Mouse (Mus musculus) CH12.LX (cell line): ENCODE measurements around the gene Exoc6b. TPM values are rescaled to one million over a fixed set of nuclear protein-coding genes. Genes with fewer than 3 reads are reported as not detected.

Source experiments
- DNase-seq: peaks from one replicate; pipeline ENCODE4 v3.0.0-alpha.2; 2013; ENCODE audit errors: extremely low read depth
- H3K27ac ChIP-seq: 2 replicates; pipeline ENCODE4 v1.5.1; 2012; ENCODE audit warnings: low read depth, mild to moderate bottlenecking, control low read depth, moderate library complexity; ENCODE audit not compliant: insufficient read depth
- H3K27me3 ChIP-seq: replicated peaks from 2 replicates; pipeline ENCODE3; 2012; ENCODE audit warnings: inconsistent platforms
- H3K36me3 ChIP-seq, 2 experiments: replicated peaks in 1 of 2; 2 replicates each; pipeline versions ENCODE3 to v1.6.1; 2012; ENCODE audit warnings: inconsistent platforms in 1 of 2, low read length in 1 of 2, mild to moderate bottlenecking in 1 of 2, mixed read lengths in 1 of 2, moderate library complexity in 1 of 2; ENCODE audit not compliant: control insufficient read depth in 1 of 2, insufficient read depth in 1 of 2
- H3K4me1 ChIP-seq, 2 experiments: 2 replicates each; pipeline ENCODE4 v1.6.1; 2012; ENCODE audit warnings: inconsistent platforms in 1 of 2, moderate library complexity in 1 of 2; ENCODE audit not compliant: insufficient read depth in 2 of 2, control insufficient read depth in 1 of 2
- H3K4me2 ChIP-seq: 2 replicates; pipeline ENCODE4 v1.6.1; 2012; ENCODE audit warnings: low read depth, mild to moderate bottlenecking, control low read depth; ENCODE audit not compliant: poor library complexity, insufficient read depth, severe bottlenecking
- H3K4me3 ChIP-seq, 3 experiments: fragments of 150-350 bp in 1 of 3; sonication (generic) in 1 of 3; replicated peaks in 1 of 3; 2 replicates each; pipeline versions ENCODE3 to v1.5.1; 2011 to 2012; ENCODE audit warnings: low read depth in 2 of 3, low read length in 2 of 3, mild to moderate bottlenecking in 2 of 3, moderate library complexity in 2 of 3, control low read depth in 1 of 3, improper control_type of control experiment in 1 of 3, inconsistent platforms in 1 of 3, mixed read lengths in 1 of 3; ENCODE audit not compliant: poor library complexity in 1 of 3
- H3K79me2 ChIP-seq: replicated peaks from 2 replicates; pipeline ENCODE4 v1.6.1; 2012; ENCODE audit warnings: mild to moderate bottlenecking, moderate library complexity; ENCODE audit not compliant: control insufficient read depth, poor library complexity, insufficient read depth, severe bottlenecking; ENCODE audit errors: extremely low read depth
- H3K9ac ChIP-seq: 2 replicates; pipeline ENCODE4 v1.6.1; 2012; ENCODE audit warnings: low read depth, mild to moderate bottlenecking, control low read depth, moderate library complexity; ENCODE audit not compliant: insufficient read depth
- H3K9me3 ChIP-seq: replicated peaks from 2 replicates; pipeline ENCODE3; 2012; ENCODE audit warnings: low read length, inconsistent platforms, mixed read lengths
- BHLHE40 ChIP-seq: IDR thresholded peaks from 2 replicates; pipeline ENCODE4 v1.6.1; 2011; ENCODE audit warnings: mild to moderate bottlenecking, low read depth, low read length, improper control_type of control experiment
- CTCF ChIP-seq, 2 experiments: IDR thresholded peaks in 1 of 2; conservative IDR thresholded peaks in 1 of 2; 2 replicates each; pipeline ENCODE4 v1.5.1; 2011 to 2012; ENCODE audit warnings: low read depth in 2 of 2, low read length in 2 of 2, improper control_type of control experiment in 1 of 2, inconsistent platforms in 1 of 2, mild to moderate bottlenecking in 1 of 2, moderate library complexity in 1 of 2
- ELF1 ChIP-seq: IDR thresholded peaks from 2 replicates; pipeline ENCODE4 v1.6.1; 2014; ENCODE audit warnings: low read depth, mild to moderate bottlenecking, inconsistent platforms, low read length, improper control_type of control experiment
- ETS1 ChIP-seq: conservative IDR thresholded peaks from 2 replicates; pipeline ENCODE4 v1.6.1; 2012; ENCODE audit warnings: low read depth, mild to moderate bottlenecking, inconsistent platforms, low read length, improper control_type of control experiment, moderate library complexity
- GABPA ChIP-seq: IDR thresholded peaks from 2 replicates; pipeline ENCODE4 v1.6.1; 2012; ENCODE audit warnings: low read depth, low read length, improper control_type of control experiment, inconsistent platforms; ENCODE audit not compliant: insufficient replicate concordance
- KAT2A ChIP-seq: IDR thresholded peaks from 2 replicates; pipeline ENCODE4 v1.6.1; 2012; ENCODE audit warnings: low read length, improper control_type of control experiment, inconsistent platforms; ENCODE audit not compliant: insufficient replicate concordance
- MAFK ChIP-seq: IDR thresholded peaks from 2 replicates; pipeline ENCODE4 v1.6.1; 2011; ENCODE audit warnings: low read length, improper control_type of control experiment; ENCODE audit not compliant: insufficient replicate concordance
- MAX ChIP-seq: IDR thresholded peaks from 2 replicates; pipeline ENCODE4 v1.6.1; 2011; ENCODE audit warnings: low read length, improper control_type of control experiment
- MAZ ChIP-seq: IDR thresholded peaks from 2 replicates; pipeline ENCODE4 v1.6.1; 2012; ENCODE audit warnings: low read depth, mild to moderate bottlenecking, inconsistent platforms, low read length, improper control_type of control experiment, moderate library complexity
- MXI1 ChIP-seq: IDR thresholded peaks from 2 replicates; pipeline ENCODE4 v1.6.1; 2011; ENCODE audit warnings: mild to moderate bottlenecking, low read depth, low read length, improper control_type of control experiment
- MYC ChIP-seq: IDR thresholded peaks from 2 replicates; pipeline ENCODE4 v1.6.1; 2011; ENCODE audit warnings: low read depth, mild to moderate bottlenecking, improper control_type of control experiment, low read length
- NELFE ChIP-seq: IDR thresholded peaks from 2 replicates; pipeline ENCODE4 v1.6.1; 2011; ENCODE audit warnings: low read depth, low read length, improper control_type of control experiment
- POLR2A ChIP-seq: IDR thresholded peaks from 2 replicates; pipeline ENCODE4 v1.6.1; 2011; ENCODE audit warnings: low read depth, mild to moderate bottlenecking, improper control_type of control experiment, low read length
- RAD21 ChIP-seq: IDR thresholded peaks from 2 replicates; pipeline ENCODE4 v1.6.1; 2011; ENCODE audit warnings: low read depth, mild to moderate bottlenecking, low read length, improper control_type of control experiment, moderate library complexity
- RCOR1 ChIP-seq: conservative IDR thresholded peaks from 2 replicates; pipeline ENCODE4 v1.6.1; 2012; ENCODE audit warnings: low read depth, mild to moderate bottlenecking, inconsistent platforms, low read length, improper control_type of control experiment
- SIN3A ChIP-seq: IDR thresholded peaks from 2 replicates; pipeline ENCODE4 v1.6.1; 2012; ENCODE audit warnings: low read length, improper control_type of control experiment, inconsistent platforms
- TCF12 ChIP-seq: IDR thresholded peaks from 2 replicates; pipeline ENCODE4 v1.6.1; 2014; ENCODE audit warnings: low read depth, mild to moderate bottlenecking, inconsistent platforms, low read length, improper control_type of control experiment
- UBTF ChIP-seq: IDR thresholded peaks from 2 replicates; pipeline ENCODE4 v1.6.1; 2012; ENCODE audit warnings: low read depth, mild to moderate bottlenecking, inconsistent platforms, low read length, improper control_type of control experiment, moderate library complexity
- USF1 ChIP-seq: IDR thresholded peaks from 2 replicates; pipeline ENCODE4 v1.6.1; 2014; ENCODE audit warnings: low read depth, mild to moderate bottlenecking, inconsistent platforms, low read length, improper control_type of control experiment
- USF2 ChIP-seq: conservative IDR thresholded peaks from 2 replicates; pipeline ENCODE4 v1.6.1; 2011; ENCODE audit warnings: low read depth, low read length, improper control_type of control experiment
- ZC3H11A ChIP-seq: IDR thresholded peaks from 2 replicates; pipeline ENCODE4 v1.6.1; 2012; ENCODE audit warnings: low read depth, mild to moderate bottlenecking, inconsistent platforms, low read length, improper control_type of control experiment
- ZKSCAN1 ChIP-seq: IDR thresholded peaks from 2 replicates; pipeline ENCODE4 v1.6.1; 2012; ENCODE audit warnings: low read depth, inconsistent platforms, low read length, improper control_type of control experiment, borderline replicate concordance
- ZMIZ1 ChIP-seq: IDR thresholded peaks from 2 replicates; pipeline ENCODE4 v1.6.1; 2012; ENCODE audit warnings: low read depth, mild to moderate bottlenecking, inconsistent platforms, low read length, improper control_type of control experiment
- dilution Hi-C: fragments of 300-500 bp; cut with MboI; formaldehyde crosslinking; loops from 2 replicates; pipeline ENCODE4 v1.14.3; 2020; ENCODE audit warnings: low sequenced_read_pairs; ENCODE audit not compliant: extremely low pct_unique_long_range_greater_than_20kb, extremely low pct_ligation_motif_present
- in situ Hi-C: fragments of 300-500 bp; cut with MboI; formaldehyde crosslinking; loops from 3 replicates; pipeline ENCODE4 v1.14.3; 2019; ENCODE audit warnings: low sequenced_read_pairs, low pct_ligation_motif_present, low pct_unique_long_range_greater_than_20kb, mixed read lengths
- polyA plus RNA-seq: library from polyadenylated mRNA; unstranded; fragments of >175 nt; gene quantifications from 2 replicates; pipeline ENCODE4 v1.2.1, GENCODE M21; 2012; ENCODE audit warnings: low read depth; ENCODE audit not compliant: insufficient read length
- total RNA-seq, 2 experiments: library from RNA; depleted of rRNA; stranded (reverse); fragments of 300-350 nt in 1 of 2; fragments of >200 nt in 1 of 2; gene quantifications; 2 replicates each; pipeline ENCODE4 v1.2.3; 2012 to 2014

Gene Exoc6b
- total and polyA plus RNA-seq, 3 experiments: 1.7 to 5.2 (median 3.5) TPM

- no peaks in the 10 kb centered on the region for H3K4me1 ChIP-seq
- H3K4me3 ChIP-seq: no peak overlapping the region
- H3K36me3 ChIP-seq: no peaks in the 10 kb centered on the region
- H3K4me2 ChIP-seq: no peak overlapping the region
- in situ Hi-C loops: no loop called here
- H3K27me3 ChIP-seq: no peaks in the 10 kb centered on the region
- no peak overlapping the region for H3K27ac ChIP-seq
- dilution Hi-C loops: no loop called here
- H3K9ac ChIP-seq: no peak overlapping the region
- no peaks in the 10 kb centered on the region for H3K79me2 ChIP-seq
- TF ChIP-seq SIN3A (no peak), KAT2A (no peak), TCF12 (no peak), NELFE (no peak), RAD21 (no peak), ELF1 (no peak), ZKSCAN1 (no peak), ZMIZ1 (no peak), BHLHE40 (no peak), MYC (no peak), MAZ (no peak)
- DNase-seq: no peak
- H3K9me3 ChIP-seq: no peaks in the 10 kb centered on the region
Observed at GRCm38 (mm10) chr6:84638206-84638605, 431.1 kb downstream of the Exoc6b start.

GRCm38 (mm10) chr6:84631588-84631987 is 437.7 kb downstream of the Exoc6b start:
- no peak for TF ChIP-seq MAZ
- no peak for TF ChIP-seq UBTF
- TF ChIP-seq ELF1: no peak
- H3K9me3 ChIP-seq: no peaks in the 10 kb centered on the region
- in situ Hi-C loops: no loop called here
- H3K4me2 ChIP-seq: no peak overlapping the region
- H3K4me1 ChIP-seq: no peaks in the 10 kb centered on the region
- H3K36me3 ChIP-seq: no peaks in the 10 kb centered on the region
- H3K27me3 ChIP-seq: no peaks in the 10 kb centered on the region
- no peaks in the 10 kb centered on the region for H3K79me2 ChIP-seq
- no peak overlapping the region for H3K4me3 ChIP-seq
- no peak overlapping the region for H3K9ac ChIP-seq
- H3K27ac ChIP-seq: no peak overlapping the region
- no peak for DNase-seq
- dilution Hi-C loops: no loop called here

- Histone ChIP-seq H3K27ac (no peak overlapping the region), H3K27me3 (no peaks in the 10 kb centered on the region), H3K4me1 (no peaks in the 10 kb centered on the region), H3K79me2 (no peaks in the 10 kb centered on the region), H3K36me3 (no peaks in the 10 kb centered on the region)
- dilution Hi-C loops: no loop called here
- in situ Hi-C loops: no loop called here
- DNase-seq: no peak
- TF ChIP-seq RCOR1 (no peak), USF2 (no peak), MAX (no peak), MAFK (no peak), ELF1 (no peak), ETS1 (no peak), CTCF (conservative IDR thresholded peaks at IDR 0.05 in 1 of 2, IDR thresholded peaks at IDR 0.05 in 1 of 2; ENCODE audit: low read depth in 2 of 2, low read length in 2 of 2) (no peak), UBTF (no peak), GABPA (no peak), MXI1 (no peak), POLR2A (no peak), RAD21 (no peak), ZC3H11A (no peak), KAT2A (no peak), USF1 (no peak), SIN3A (no peak), NELFE (no peak)
- TF ChIP-seq, all 38 proteins: peak for 0
- H3K4me3 ChIP-seq: no peak overlapping the region
- no peak overlapping the region for H3K9ac ChIP-seq
- H3K4me2 ChIP-seq: no peak overlapping the region
- H3K9me3 ChIP-seq: no peaks in the 10 kb centered on the region
Observed at GRCm38 (mm10) chr6:84630276-84630675, 439.0 kb downstream of the Exoc6b start.
